Mouse (Mus musculus): ENCODE results near the gene Stard3nl.

Stard3nl gene

GRCm38 (mm10) chr13:19395688-19396354 is at the start of gene Stard3nl:
Gene Stard3nl, minus strand, starts transcription at chr13:19395795.
- peak; percentile 100 for DNase-seq

DNA sequence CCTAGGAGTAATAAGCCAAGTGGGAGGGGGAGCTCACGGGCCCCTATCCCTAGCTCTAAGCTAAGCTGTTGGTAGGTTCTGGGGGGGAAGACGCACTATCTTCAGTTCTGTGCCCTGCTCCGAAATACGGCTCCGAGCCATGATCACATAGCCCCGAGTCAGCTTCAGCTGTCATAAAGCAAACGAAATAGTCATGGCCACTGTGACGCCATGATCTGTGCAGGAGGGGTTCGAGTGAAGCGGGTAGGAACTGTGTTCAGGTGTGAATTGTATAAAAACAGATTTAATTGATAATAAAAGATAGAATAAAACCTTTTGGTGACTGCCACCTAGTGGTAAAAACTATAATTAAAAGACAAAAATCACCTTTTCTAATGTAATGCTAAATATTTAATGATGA is 42.4 kb upstream of the Stard3nl start:
- peak; percentile 71 for DNase-seq

DNA sequence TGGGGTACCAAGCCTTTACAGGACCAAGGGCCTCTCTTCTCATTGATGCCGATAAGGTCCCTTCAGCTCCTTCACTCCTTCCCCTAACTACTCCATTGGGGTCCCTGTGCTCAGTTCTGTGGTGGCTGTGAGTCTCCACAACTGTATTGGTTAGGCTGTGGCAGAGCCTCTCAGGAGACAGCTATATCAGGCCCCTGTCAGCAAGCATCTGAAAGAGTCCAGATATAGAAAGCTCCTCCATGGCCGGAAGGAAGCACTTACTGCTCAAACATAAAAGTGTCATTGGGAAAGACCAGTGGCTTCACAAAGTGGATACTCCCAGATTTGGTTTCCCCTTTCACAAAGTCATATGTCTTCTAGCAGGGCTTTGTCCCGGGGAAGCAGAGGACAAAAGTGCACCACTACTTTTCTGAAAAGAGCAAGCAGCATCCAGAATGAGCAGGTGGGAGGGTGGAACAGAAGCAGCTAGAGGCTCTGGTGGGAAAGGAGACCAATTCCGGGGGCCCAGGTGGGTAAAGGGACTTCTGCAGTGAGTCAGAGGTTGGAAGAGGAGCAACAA is 34.3 kb upstream of the Stard3nl start:
- no peak for DNase-seq

DNA sequence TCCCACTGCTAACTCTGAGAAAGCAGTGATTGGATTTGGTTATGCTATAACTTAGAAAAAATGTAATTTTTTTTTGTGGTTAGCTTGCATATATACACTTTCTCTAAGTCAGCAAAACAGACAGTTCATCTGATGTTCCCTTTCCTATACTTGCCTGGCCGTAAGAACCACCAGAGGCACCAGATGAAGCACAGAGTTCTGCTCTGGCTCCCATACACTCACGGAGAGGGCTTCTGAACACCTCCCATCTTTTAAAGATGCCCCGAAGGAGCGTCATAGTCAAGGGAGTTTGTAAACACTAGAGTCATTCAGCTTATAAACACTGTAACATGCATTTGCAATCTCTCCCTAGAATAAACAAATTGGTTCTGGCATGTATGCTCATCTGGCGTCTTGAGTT is 32.5 kb upstream of the Stard3nl start:
- no peak for DNase-seq

DNA sequence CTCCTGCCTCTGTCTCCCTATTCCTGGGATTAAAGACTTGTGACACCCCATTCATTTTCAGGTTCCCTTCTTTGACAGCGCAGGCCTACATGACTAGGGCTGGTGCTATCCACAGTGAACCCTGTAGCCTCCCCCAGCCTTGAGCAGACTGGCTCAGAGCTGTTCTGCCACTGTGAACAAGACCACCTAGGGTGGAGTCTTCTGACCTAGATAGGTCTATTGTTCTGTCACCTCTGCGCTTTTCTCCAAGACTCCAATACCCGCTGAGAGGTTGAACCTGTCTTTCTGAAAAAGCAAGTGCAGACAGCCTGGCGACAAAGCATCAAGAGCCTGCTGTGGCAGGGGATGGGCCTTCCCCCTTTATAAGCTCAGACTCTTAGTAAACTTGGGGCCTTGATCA is 29.0 kb upstream of the Stard3nl start:
- DNase-seq: no peak

GRCm38 (mm10) chr13:19422521-19422920 is 26.9 kb upstream of the Stard3nl start:
- DNase-seq: no peak

DNA sequence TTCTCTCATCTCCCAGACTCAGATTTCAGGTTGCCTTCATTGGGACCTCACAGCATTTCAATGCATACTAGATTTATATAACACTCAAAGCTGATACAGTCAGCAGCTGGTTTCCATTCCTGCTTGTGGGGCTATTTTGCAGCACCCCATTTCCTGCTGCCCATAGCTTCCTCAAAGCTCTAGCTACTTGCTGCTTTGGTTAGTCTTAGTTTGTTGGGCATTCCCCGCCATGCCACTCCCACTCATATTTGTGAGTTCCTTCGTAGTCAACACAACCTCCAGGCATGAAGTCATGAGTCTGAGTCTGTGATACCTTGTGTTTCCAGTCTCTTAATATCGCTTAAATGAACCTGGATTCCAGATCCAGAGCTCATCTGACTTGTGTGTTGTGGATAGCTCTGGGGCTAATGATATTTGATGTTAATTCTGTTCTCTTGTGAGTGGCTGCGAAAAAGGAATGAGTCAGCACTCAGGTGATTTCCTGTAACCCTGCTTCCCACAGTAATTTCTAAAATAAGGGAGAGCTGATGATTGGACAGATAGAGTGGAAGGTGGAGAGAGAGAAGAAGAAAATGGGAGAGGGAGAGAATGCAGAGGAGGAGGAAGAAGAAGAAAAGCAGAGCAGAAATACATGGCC is 22.4 kb upstream of the Stard3nl start:
- DNase-seq: no peak

GRCm38 (mm10) chr13:19415894-19416531 is 20.4 kb upstream of the Stard3nl start:
- DNase-seq: no peak

- DNase-seq: no peak
Observed at GRCm38 (mm10) chr13:19415337-19415736, 19.7 kb upstream of the Stard3nl start.

- DNase-seq: no peak
Observed at GRCm38 (mm10) chr13:19412334-19412939, 16.8 kb upstream of the Stard3nl start.

GRCm38 (mm10) chr13:19411886-19412285 is 16.3 kb upstream of the Stard3nl start:
- DNase-seq: no peak

DNA sequence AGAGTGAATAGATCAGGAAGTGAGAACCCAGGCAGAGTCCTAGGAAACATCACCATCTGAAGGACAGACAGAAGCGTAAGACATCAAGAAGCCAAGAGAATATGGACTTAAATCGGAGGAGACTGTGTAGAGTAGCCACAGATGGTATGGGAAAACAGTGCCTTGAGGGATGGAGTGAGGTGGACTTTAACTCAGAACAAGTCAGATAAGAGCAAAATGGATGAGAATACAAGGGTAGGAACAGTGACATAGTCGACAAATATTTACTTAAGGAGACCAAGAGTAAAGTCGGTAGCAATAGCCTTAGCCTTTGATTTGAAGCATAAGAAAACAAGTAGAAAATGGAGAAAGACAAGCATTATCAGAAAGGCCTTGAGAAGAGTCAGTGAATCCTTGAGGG is 15.1 kb upstream of the Stard3nl start:
- no peak for DNase-seq

GRCm38 (mm10) chr13:19407953-19408352 is 12.4 kb upstream of the Stard3nl start:
- no peak for DNase-seq

DNA sequence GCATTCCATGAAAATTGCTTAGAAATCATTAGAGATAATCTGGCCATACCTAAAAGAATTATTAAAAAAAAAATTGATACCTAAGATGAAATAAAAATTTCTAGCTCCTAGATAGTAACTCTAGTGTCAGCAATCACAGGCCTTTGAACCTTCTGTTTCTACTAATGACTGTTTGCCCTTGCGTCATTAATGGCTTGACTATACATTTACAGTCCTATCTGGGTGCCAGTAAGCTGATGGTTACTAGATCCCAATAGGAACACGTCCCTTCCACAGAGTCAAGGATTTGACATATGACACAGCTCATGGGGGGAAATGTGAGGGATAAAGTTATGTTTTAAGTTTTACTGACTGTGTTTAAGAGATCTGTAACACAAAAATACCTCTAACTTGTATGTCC is 9.0 kb upstream of the Stard3nl start:
- DNase-seq: no peak

GRCm38 (mm10) chr13:19394798-19395687 is 552 bp downstream of the Stard3nl start:
- peak; percentile 58 for DNase-seq

- peak; percentile 52 for DNase-seq
Observed at GRCm38 (mm10) chr13:19394171-19394570, 1.4 kb downstream of the Stard3nl start.

- no peak for DNase-seq
Observed at GRCm38 (mm10) chr13:19393731-19394130, 1.9 kb downstream of the Stard3nl start.

GRCm38 (mm10) chr13:19391608-19392007 is 4.0 kb downstream of the Stard3nl start:
- no peak for DNase-seq

- peak; percentile 61 for DNase-seq
Observed at GRCm38 (mm10) chr13:19390296-19390695, 5.3 kb downstream of the Stard3nl start.

DNA sequence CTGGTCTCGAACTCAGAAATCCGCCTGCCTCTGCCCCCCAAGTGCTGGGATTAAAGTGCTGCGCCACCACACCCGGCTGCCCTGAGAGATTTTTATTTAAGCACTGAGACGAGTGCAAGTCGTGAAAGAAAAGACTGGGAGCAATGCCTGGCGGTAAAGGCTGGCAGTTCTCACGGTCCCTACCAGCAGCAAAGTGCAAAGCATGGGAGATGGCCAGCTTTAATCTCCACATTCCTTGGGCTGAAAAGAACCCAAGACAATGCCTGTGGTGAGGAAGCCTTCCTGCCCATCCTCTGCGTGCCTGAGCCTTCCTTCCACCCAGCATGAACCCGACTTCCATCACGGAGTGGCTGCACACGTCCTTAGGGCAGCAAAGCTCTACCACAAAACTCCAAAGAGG is 5.7 kb downstream of the Stard3nl start:
- DNase-seq: no peak

DNA sequence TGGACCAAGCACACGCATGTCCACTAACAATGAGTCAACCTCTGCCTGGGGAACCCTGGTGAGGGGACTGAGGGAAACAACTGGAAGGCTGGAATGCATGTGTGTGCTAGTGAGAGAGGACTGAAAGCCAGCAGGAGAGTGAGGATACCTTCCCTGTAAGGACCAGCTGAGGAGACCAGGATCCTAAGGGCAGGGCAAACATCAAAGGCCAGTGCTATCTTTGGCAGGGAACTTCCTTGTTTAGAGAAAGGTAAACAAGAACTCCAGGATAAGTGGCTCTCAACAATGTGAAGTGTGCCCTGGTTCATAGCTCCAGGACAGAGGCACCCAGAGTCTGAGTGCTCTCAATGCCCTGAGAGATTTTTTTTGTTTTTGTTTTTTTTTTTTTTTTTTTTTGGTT is 6.2 kb downstream of the Stard3nl start:
- no peak for DNase-seq

DNA sequence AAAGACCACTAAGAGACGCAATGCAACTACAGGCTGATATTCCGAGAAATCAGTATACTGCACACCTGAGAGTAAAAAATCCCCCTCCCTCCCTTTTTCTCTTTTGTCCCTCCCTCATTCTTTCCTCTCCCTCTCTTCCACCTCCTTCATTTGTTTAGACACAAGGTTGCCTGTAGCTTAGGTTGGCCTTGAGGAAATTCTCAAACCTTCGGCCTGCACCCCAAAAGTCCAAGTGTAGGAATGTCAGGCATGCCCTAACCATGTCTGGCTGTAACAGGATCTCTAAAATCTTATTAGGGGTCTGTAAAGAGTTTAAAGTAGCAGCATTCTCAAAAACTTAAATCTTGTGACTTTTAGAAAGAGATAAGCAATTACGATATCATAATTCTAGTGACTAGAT is 10.4 kb downstream of the Stard3nl start:
- no peak for DNase-seq

All from cerebellum, adult 9-10 months (tissue).